21 mouse cellular contexts compared by ENCODE assay signal in genomic region chr1:156481826-156482225, GRCm38 (mm10).
"Had no signal": no experiment of that assay in that cellular context is flagged by ENCODE, and none has a peak within 500 bp of the region (broad histone marks: within the 10 kb centered on the region; RNA-seq: fewer than 3 reads in every experiment).

No protein-coding gene starts in this region.

- H3K27ac ChIP-seq: kidney, embryonic 15.5 days; left cerebral cortex, adult 2 months; limb, embryonic 10.5 days; limb, embryonic 13.5 days; liver, embryonic 15.5 days; midbrain, embryonic 12.5 days; midbrain, embryonic 15.5 days; neural tube, embryonic 12.5 days; stomach, embryonic 15.5 days had no signal

- H3K4me1 ChIP-seq: limb, embryonic 13.5 days; liver, embryonic 15.5 days; midbrain, embryonic 12.5 days; midbrain, embryonic 15.5 days; neural tube, embryonic 12.5 days; stomach, embryonic 15.5 days had no signal

- H3K4me3 ChIP-seq: kidney, embryonic 15.5 days; left cerebral cortex, adult 2 months; limb, embryonic 10.5 days; limb, embryonic 13.5 days; liver, embryonic 15.5 days; midbrain, embryonic 12.5 days; midbrain, embryonic 15.5 days; neural tube, embryonic 12.5 days; stomach, embryonic 15.5 days had no signal

- H3K9ac ChIP-seq: kidney, embryonic 15.5 days; limb, embryonic 13.5 days; liver, embryonic 15.5 days; midbrain, embryonic 12.5 days; midbrain, embryonic 15.5 days; neural tube, embryonic 12.5 days; stomach, embryonic 15.5 days had no signal

- H3K4me2 ChIP-seq: kidney, embryonic 15.5 days; limb, embryonic 13.5 days; liver, embryonic 15.5 days; midbrain, embryonic 12.5 days; midbrain, embryonic 15.5 days; neural tube, embryonic 12.5 days; stomach, embryonic 15.5 days had no signal

- ATAC-seq: midbrain, embryonic 15.5 days had no signal

- H3K9me3 ChIP-seq: kidney, embryonic 15.5 days; limb, embryonic 10.5 days; limb, embryonic 13.5 days; liver, embryonic 15.5 days; midbrain, embryonic 12.5 days; midbrain, embryonic 15.5 days; neural tube, embryonic 12.5 days; stomach, embryonic 15.5 days had no signal

- H3K27me3 ChIP-seq: kidney, embryonic 15.5 days; limb, embryonic 13.5 days; liver, embryonic 15.5 days; midbrain, embryonic 12.5 days; midbrain, embryonic 15.5 days; stomach, embryonic 15.5 days had no signal

- H3K36me3 ChIP-seq: kidney, embryonic 15.5 days; limb, embryonic 10.5 days; limb, embryonic 13.5 days; liver, embryonic 15.5 days; midbrain, embryonic 12.5 days; midbrain, embryonic 15.5 days; neural tube, embryonic 12.5 days; stomach, embryonic 15.5 days had no signal

- DNase-seq: kidney, adult 11 months; kidney, adult 8-10 months; kidney, postnatal 10 days; kidney, postnatal 36 days; layer of hippocampus, postnatal 36 days; lung, adult 2 months; lung, postnatal 14 days; lung, postnatal 4 days; retina, postnatal 1 day; right cerebral cortex, postnatal 25 days; spleen, adult 18-20 months; thymus, postnatal 4 days had no signal
